In the genomic region with DNA sequence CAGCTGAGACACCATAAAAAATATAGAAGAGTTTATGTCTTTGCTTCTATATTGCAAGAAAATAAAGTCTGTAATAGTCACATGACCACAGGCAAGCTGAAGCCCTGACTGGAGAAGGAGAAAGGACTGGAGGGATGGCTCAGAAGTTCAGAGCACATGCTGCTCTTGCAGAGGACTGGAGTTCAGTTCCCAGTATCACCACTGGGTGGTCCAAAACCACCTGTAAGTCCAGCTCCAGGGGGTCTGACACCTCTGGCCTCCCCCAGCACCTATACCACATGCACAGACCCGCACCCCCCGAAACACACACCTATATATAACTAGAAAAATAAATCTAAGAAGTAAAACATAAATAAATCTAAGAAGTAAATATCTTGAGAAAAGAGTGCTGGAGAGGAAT, we compare ENCODE assay signal across 8 mouse cellular contexts.
DNase-seq lines count a peak whose midpoint lies in the region.
"Had no signal": no experiment of that assay in that cellular context is flagged by ENCODE, and none has a peak within 500 bp of the region (broad histone marks: within the 10 kb centered on the region; RNA-seq: fewer than 3 reads in every experiment).

No protein-coding gene starts in this region.

- DNase-seq in kidney, adult 9 months, result peak; percentile 13
- no peak for DNase-seq in kidney, adult 18-20 months
- DNase-seq in lung, postnatal 36 days, result peak; percentile 7
- no peak for DNase-seq in lung, postnatal 4 days
- peak; percentile 10 for DNase-seq in T-cell, adult 2 months (ENCODE audit: low spot score)
- DNase-seq in thymus, postnatal 4 days, result peak; percentile 62
- DNase-seq in cerebellum, adult 9-10 months, result no peak
- DNase-seq: cerebellum, postnatal 14 days had no signal

Comparison
In these comparisons a context has a peak if more than half of its experiments do, and no peak if none do; other contexts are left out.
1. DNase-seq: peak in kidney, adult 9 months (single experiment), lung, postnatal 36 days (single experiment), T-cell, adult 2 months (single experiment) and thymus, postnatal 4 days (single experiment); none in kidney, adult 18-20 months (single experiment), lung, postnatal 4 days (0 of 2) and cerebellum, adult 9-10 months (single experiment).